Mouse (Mus musculus): ENCODE data around the gene Myrfl. TPM values are rescaled to one million over a fixed set of nuclear protein-coding genes. Genes with fewer than 3 reads are reported as not detected.
A peak's percentile ranks its signal among the peaks of the same experiment; 100 is the strongest.

Gene Myrfl
- total RNA-seq (2021): under 1 TPM in 1 of 2 experiments, not detected in 1; 0.23 TPM
- long read RNA-seq, experiment 1: 0 reads
- long read RNA-seq, experiment 2: 0 reads

DNA sequence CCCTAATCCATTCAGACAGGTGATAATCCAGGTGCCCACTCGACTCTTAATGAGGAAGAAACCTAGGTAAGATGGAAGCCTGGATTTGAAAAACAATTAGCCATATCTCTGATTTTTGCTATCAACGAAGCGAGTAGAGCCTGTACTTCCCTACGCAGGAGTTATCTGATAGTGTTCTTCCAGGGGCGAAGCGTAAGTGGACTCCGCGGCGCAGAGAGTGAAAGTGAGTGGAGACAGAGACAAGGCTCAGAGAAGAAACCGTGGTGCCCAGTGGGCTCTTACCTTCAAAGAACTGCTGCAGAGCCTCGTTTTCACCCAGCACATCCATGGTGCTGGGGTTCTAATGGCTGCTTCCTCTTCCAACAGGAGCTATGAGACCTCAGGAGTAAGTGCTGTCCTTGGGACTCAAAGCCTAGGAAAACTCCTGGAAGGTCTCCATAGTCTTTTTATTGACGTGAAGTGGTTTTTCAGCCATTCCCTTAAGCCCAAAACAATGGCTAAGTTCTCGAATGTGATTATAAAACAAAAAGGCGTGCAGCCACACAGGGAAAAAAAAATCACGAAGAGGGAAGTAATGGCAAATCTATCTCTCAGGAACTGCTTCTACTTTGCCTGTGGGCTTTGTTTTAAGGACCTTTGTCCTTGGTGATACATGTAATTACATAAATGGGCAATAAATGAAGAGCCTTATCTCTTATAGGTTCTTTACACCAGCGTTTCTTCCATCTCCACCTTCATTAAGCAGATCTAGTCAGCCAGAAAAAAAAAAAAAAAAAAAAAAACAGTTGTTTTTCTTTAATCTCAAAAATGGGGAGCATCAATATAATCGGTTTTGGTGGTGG lies at the start of gene Myrfl:
TSS of gene Myrfl (minus strand) at position 584 of the 842 bp plus-strand sequence.
- intact Hi-C loops (cut with DNase I): loop anchor here (5.0 kb wide), 1 partner anchor 974 kb away; no protein-coding TSS in a partner anchor
- no peak for DNase-seq (ENCODE audit: extremely low spot score in 1 of 2, low spot score in 2 of 2)
- no peak within 1 kb of the TSS for H3K4me3 ChIP-seq
- TF ChIP-seq CTCF (IDR thresholded peaks at IDR 0.05): no peak
- no peak within 1 kb of the TSS for H3K27ac ChIP-seq

DNA sequence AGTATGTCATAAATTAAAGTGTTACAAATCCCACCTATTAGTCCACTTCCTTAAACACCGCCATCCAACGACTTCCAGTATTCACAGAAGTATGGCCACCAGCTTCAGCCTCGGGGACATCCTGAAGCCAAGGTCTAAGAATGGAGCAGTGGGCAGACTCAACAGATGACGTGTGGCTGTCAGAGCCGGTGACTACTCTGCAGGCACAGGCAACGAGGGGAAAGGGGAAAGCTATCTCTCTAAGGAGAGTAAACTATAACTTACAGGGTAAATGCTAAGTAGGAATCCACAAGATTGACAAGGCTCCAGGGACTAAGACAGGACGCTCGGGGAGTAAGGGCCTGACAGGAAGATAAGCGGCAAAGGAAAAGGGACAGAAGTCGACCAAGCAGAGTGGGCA lies 48.2 kb upstream of the Myrfl start:
- intact Hi-C loops (cut with DNase I): no loop called here
- no peak for TF ChIP-seq CTCF (IDR thresholded peaks at IDR 0.05)
- no peak overlapping the region for H3K27ac ChIP-seq
- no peak overlapping the region for H3K4me3 ChIP-seq
- no peak for DNase-seq (ENCODE audit: extremely low spot score in 1 of 2, low spot score in 2 of 2)

DNA sequence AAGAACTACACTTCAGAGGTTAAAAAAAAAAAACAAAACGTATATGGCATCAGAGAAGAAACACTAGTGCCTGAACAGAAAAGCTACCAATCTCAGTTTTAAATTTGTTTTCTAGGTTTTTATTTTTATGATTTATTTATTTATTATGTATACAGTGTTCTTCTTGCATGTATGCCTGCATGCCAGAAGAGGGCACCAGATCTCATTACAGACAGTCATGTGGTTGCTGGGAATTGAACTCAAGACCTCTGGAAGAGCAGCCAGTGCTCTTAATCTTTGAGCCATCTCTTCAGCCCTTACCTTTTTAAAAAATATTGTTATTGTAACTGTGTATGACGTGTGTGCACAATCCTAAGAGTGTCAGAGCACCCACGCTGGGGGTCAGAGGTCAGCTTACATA lies 47.4 kb upstream of the Myrfl start:
- TF ChIP-seq CTCF (IDR thresholded peaks at IDR 0.05): peak; percentile 51
- intact Hi-C loops (cut with DNase I): no loop called here
- Histone ChIP-seq H3K4me3 (no peak overlapping the region), H3K27ac (no peak overlapping the region)
- DNase-seq (ENCODE audit: extremely low spot score in 1 of 2, low spot score in 2 of 2): no peak

DNA sequence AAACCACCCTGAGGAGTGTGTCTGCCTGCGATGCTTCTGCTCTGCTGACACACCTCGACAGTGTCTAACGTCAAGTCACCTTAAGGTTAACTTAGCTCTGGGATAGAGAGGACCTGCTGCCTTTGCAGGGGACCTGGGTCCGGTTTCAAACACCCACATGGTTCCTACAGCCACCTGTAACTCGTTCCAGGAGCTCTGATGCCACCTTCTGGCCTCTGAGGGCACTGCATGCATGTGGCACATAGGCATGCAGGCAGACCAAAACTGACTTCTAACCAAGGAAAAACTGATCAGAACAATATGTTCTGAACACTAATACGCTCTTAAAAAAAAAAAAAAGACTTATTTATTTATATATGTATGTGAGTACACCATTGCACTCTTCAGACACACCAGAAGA lies 46.3 kb upstream of the Myrfl start:
- intact Hi-C loops (cut with DNase I): no loop called here
- Histone ChIP-seq H3K4me3 (no peak overlapping the region), H3K27ac (no peak overlapping the region)
- no peak for DNase-seq (ENCODE audit: extremely low spot score in 1 of 2, low spot score in 2 of 2)
- TF ChIP-seq CTCF (IDR thresholded peaks at IDR 0.05): peak; percentile 44

DNA sequence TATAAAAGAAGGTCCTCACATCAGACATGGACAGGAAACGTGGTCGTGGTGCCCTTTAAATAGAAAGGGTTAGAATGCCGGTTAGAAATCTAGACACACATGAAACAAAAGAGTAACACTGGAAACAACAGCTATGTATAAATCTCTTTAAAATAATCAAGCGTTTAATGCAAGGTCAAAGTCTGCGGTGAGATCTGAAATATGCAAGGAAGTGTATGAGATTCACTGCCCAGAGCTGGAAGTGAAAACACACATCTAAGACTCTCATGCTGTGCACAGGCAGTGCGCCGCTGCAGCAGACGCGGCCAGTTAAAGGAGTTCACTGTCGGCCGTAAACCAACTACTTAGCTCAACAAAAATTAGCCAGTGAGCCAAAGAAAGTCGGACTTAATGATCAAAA lies 38.3 kb upstream of the Myrfl start:
- Histone ChIP-seq H3K4me3 (no peak overlapping the region), H3K27ac (no peak overlapping the region)
- TF ChIP-seq CTCF (IDR thresholded peaks at IDR 0.05): no peak
- intact Hi-C loops (cut with DNase I): no loop called here
- no peak for DNase-seq (ENCODE audit: extremely low spot score in 1 of 2, low spot score in 2 of 2)

DNA sequence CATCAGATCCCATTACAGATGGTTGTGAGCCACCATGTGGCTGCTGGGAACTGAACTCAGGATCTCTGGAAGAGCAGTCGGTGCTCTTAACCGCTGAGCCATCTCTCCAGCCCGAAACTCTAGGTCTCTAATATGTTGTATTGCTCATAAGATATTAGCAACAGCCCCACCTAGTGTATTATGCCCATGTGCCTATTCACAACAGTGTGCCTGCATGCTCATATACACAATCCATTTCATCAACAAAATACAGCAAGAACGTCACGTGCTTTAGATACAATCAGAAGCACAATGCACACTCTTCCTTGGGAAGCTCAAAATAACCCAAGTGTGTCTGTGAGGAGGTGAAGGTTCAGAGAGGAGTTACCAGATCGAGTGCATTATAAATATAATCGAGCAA lies 37.1 kb upstream of the Myrfl start:
- no peak for DNase-seq (ENCODE audit: extremely low spot score in 1 of 2, low spot score in 2 of 2)
- TF ChIP-seq CTCF (IDR thresholded peaks at IDR 0.05): no peak
- H3K27ac ChIP-seq: no peak overlapping the region
- intact Hi-C loops (cut with DNase I): no loop called here
- no peak overlapping the region for H3K4me3 ChIP-seq

DNA sequence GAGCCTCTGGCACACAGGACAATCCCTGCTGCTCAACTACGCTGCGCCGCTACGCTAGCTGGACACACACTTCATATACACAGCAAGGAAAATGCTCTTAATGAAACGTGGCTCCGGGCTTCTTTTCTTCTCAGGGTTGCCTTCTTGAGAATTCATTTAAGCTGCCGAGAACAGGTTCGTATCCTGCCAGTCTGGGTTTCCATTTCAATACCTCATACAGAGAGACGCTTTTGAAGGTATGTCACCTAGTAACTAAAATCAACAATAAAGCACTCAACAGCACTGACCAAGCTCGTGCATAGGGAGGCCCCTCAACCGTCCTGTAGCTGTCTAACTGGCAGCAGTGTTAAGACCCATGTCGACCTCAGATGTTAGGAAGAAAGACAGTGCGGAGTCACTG lies 35.7 kb upstream of the Myrfl start:
- Histone ChIP-seq H3K4me3 (no peak overlapping the region), H3K27ac (no peak overlapping the region)
- intact Hi-C loops (cut with DNase I): no loop called here
- no peak for DNase-seq (ENCODE audit: extremely low spot score in 1 of 2, low spot score in 2 of 2)
- TF ChIP-seq CTCF (IDR thresholded peaks at IDR 0.05): no peak

DNA sequence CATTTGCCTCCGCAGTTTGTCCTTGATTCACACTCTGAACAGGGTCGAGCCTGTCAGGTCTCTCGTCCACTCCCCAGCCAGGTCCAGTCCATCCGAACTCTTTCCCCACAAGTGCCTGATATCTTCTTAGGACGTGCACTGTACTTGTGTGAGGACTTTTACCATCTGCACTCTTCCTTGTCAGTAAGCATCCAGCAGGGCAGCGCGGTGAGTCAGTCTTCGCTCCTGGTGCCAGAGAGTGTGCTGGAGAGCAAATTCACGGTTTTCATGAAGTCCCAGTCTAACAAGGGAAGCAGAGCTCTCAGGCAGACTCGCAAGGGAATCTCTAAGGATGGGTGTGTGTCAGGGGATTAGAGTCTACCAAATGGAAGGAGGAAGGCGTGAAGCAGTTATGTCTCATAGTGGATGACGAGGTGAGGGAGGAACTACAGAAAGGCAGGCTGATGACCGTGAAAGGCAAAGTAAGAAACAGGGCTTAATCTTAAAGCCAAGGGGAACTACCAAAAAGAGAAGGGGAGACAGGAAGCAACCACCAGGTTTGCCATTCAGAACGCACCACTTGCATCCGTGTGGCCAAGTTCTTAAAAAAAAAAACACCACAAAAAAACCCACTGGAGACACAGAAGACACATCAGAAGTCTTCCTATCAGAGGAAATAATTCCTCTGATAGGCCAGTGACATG lies 34.9 kb upstream of the Myrfl start:
- H3K4me3 ChIP-seq: no peak overlapping the region
- TF ChIP-seq CTCF (IDR thresholded peaks at IDR 0.05): no peak
- H3K27ac ChIP-seq: no peak overlapping the region
- peak in 1 of 2 experiments; percentile 29 for DNase-seq (ENCODE audit: extremely low spot score in 1 of 2, low spot score in 2 of 2)
- intact Hi-C loops (cut with DNase I): no loop called here

DNA sequence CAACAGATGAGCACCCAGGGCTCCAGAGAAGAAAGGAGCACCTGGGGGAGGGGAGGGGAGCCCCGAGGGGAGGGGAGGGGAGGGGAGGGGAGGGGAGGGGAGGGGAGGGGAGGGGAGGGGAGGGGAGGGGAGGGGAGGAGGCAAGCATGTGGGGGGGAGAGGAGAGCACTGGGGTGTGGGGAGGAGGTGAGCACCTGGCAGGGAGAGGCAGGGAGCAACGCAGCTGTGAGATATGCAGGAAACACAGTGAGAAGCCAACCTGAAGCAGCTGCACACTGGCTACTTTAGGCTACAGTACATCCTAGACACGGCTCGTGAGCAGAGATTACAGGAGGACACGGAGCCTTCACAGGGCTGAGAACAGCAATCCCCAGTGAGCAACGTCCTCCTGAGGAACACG lies 34.2 kb upstream of the Myrfl start:
- no peak for TF ChIP-seq CTCF (IDR thresholded peaks at IDR 0.05)
- intact Hi-C loops (cut with DNase I): no loop called here
- Histone ChIP-seq H3K27ac (no peak overlapping the region), H3K4me3 (no peak overlapping the region)
- no peak for DNase-seq (ENCODE audit: extremely low spot score in 1 of 2, low spot score in 2 of 2)

DNA sequence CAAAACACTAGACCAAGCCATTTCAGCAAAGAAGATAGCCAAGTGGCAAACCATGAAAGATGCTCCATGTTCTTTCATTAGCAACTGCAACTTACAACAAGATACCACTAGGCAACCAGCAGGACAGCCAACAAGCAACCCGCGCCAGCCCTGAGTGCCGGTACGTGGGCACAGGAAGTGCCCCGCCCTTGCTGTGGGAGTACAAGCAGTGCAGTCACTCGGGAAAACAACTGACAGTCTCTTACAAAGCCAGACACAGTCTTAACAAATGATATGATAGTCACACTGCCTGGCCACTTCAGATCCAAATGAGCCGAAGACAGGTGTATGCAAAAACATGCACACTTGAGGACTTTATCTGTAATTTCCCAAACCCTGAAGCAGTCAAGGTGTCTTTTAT lies 33.8 kb upstream of the Myrfl start:
- TF ChIP-seq CTCF (IDR thresholded peaks at IDR 0.05): no peak; the same call in 1 of the 2 replicates
- DNase-seq (ENCODE audit: extremely low spot score in 1 of 2, low spot score in 2 of 2): no peak
- intact Hi-C loops (cut with DNase I): no loop called here
- no peak overlapping the region for H3K27ac ChIP-seq
- no peak overlapping the region for H3K4me3 ChIP-seq

DNA sequence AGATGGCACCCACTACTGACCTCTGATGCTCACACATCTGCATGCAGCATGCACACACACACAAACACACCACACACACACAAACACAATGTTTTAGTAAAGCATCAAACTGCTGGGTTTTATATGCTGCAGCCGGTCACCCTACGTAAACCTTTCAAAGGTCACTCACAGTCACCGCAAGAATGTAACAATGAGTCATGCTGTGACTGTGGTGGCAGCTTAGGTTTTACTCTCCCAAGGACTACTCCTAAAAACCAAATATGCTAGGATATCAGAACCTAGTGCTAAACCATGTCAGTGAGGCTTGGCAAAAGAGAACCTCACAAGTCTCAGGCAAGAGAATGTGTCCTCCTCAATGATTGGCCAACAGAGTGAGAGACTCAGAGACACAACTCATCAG lies 32.1 kb upstream of the Myrfl start:
- no peak for DNase-seq (ENCODE audit: extremely low spot score in 1 of 2, low spot score in 2 of 2)
- no peak overlapping the region for H3K4me3 ChIP-seq
- H3K27ac ChIP-seq: no peak overlapping the region
- intact Hi-C loops (cut with DNase I): no loop called here
- no peak for TF ChIP-seq CTCF (IDR thresholded peaks at IDR 0.05)

DNA sequence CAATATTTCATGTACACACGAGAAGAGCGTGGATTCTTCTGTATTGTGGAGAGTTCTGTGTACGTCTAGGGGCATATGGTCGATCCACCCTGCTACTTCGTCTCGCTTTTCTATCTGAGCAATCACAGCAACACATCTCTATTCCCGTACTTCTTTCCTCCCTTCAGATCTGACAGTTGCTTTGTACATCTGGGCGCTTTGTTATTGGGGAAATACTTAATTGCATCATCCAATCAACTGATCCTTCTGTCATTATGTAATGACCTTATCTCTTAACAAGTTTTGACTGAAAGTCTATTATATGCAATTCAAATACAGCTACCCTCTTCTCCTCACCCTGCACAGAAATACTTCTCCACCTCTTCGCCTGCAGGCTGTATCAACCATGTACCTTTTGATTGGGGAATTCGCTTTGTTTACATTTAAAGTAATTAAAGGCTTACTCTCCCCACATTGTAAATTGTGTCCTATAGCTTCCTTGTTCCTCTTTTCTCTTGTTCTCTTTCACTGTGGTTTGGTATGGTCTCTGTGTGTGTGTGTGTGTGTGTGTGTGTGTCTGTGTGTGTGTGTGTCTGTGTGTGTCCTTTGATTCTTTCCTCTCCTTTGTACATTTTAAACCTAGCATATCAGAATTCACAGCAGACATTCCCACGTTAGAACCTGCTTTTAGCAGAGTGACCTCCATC lies 29.9 kb upstream of the Myrfl start:
- DNase-seq (ENCODE audit: extremely low spot score in 1 of 2, low spot score in 2 of 2): no peak
- Histone ChIP-seq H3K4me3 (no peak overlapping the region), H3K27ac (no peak overlapping the region)
- no peak for TF ChIP-seq CTCF (IDR thresholded peaks at IDR 0.05)
- intact Hi-C loops (cut with DNase I): no loop called here

Data from left cerebral cortex, adult 2 months (tissue).